Mouse (Mus musculus) heart, postnatal 14 days (tissue): ENCODE measurements around the gene 2210408I21Rik. TPM values are rescaled to one million over a fixed set of nuclear protein-coding genes. Genes with fewer than 3 reads are reported as not detected.

Experiments
- DNase-seq, 2 experiments: peaks; one replicate each; pipeline ENCODE4 v3.0.0; 2021 to 2022
- intact Hi-C: fragments of 180-260 bp; cut with DNase I; formaldehyde crosslinking; loops from one replicate; pipeline ENCODE4 v1.15.1; 2025
- total RNA-seq, 2 experiments: library from RNA; stranded (reverse); gene quantifications; 2 replicates each; pipeline ENCODE4 v1.2.3; 2021

Gene 2210408I21Rik
- total RNA-seq, 2 experiments from 2014 or later: 5.7 to 6.2 TPM

GRCm38 (mm10) chr13:77264481-77264880 lies 129.1 kb downstream of the 2210408I21Rik start:
- DNase-seq: no peak
- intact Hi-C loops: no loop called here

- intact Hi-C loops: no loop called here
- peak; percentile 24 to 41 for DNase-seq
Observed at GRCm38 (mm10) chr13:77275172-77275747, 139.9 kb downstream of the 2210408I21Rik start.

GRCm38 (mm10) chr13:77278659-77279413 lies 143.5 kb downstream of the 2210408I21Rik start:
- intact Hi-C loops: no loop called here
- DNase-seq: no peak

- intact Hi-C loops: no loop called here
- DNase-seq: no peak
Observed at GRCm38 (mm10) chr13:77295519-77295918, 160.2 kb downstream of the 2210408I21Rik start.

- intact Hi-C loops: no loop called here
- DNase-seq: no peak
Observed at GRCm38 (mm10) chr13:77324101-77324500, 188.8 kb downstream of the 2210408I21Rik start.

GRCm38 (mm10) chr13:77326174-77326959 lies 191.0 kb downstream of the 2210408I21Rik start:
- intact Hi-C loops: no loop called here
- no peak for DNase-seq

GRCm38 (mm10) chr13:77342097-77342496 lies 206.8 kb downstream of the 2210408I21Rik start:
- intact Hi-C loops: no loop called here
- no peak for DNase-seq

- intact Hi-C loops: no loop called here
- no peak for DNase-seq
Observed at GRCm38 (mm10) chr13:77385448-77385970, 250.2 kb downstream of the 2210408I21Rik start.

GRCm38 (mm10) chr13:77386001-77386400 lies 250.7 kb downstream of the 2210408I21Rik start:
- intact Hi-C loops: no loop called here
- DNase-seq: no peak

GRCm38 (mm10) chr13:77388148-77388547 lies 252.8 kb downstream of the 2210408I21Rik start:
- intact Hi-C loops: no loop called here

GRCm38 (mm10) chr13:77389209-77389608 lies 253.9 kb downstream of the 2210408I21Rik start:
- intact Hi-C loops: no loop called here
- no peak for DNase-seq

More at GRCm38 (mm10) chr13:77388148-77388547, 252.8 kb downstream of the 2210408I21Rik start:
- no peak for DNase-seq

- no peak for DNase-seq
- intact Hi-C loops: no loop called here
Observed at GRCm38 (mm10) chr13:77396374-77396773, 261.0 kb downstream of the 2210408I21Rik start.

- no peak for DNase-seq
- intact Hi-C loops: no loop called here
Observed at GRCm38 (mm10) chr13:77396981-77397380, 261.6 kb downstream of the 2210408I21Rik start.

GRCm38 (mm10) chr13:77397646-77398045 lies 262.3 kb downstream of the 2210408I21Rik start:
- DNase-seq: no peak
- intact Hi-C loops: no loop called here

GRCm38 (mm10) chr13:77398477-77398876 lies 263.1 kb downstream of the 2210408I21Rik start:
- no peak for DNase-seq
- intact Hi-C loops: no loop called here

GRCm38 (mm10) chr13:77400762-77401161 lies 265.4 kb downstream of the 2210408I21Rik start:
- intact Hi-C loops: no loop called here
- no peak for DNase-seq

GRCm38 (mm10) chr13:77408530-77408929 lies 273.2 kb downstream of the 2210408I21Rik start:
- intact Hi-C loops: no loop called here
- DNase-seq: no peak

GRCm38 (mm10) chr13:77409804-77410203 lies 274.5 kb downstream of the 2210408I21Rik start:
- no peak for DNase-seq
- intact Hi-C loops: no loop called here

- DNase-seq: no peak
- intact Hi-C loops: no loop called here
Observed at GRCm38 (mm10) chr13:77412829-77413228, 277.5 kb downstream of the 2210408I21Rik start.

GRCm38 (mm10) chr13:77450007-77450567 lies 314.7 kb downstream of the 2210408I21Rik start:
- DNase-seq: no peak
- intact Hi-C loops: no loop called here
